ENCODE assay signal across 13 mouse cellular contexts in genomic region chr12:32482343-32482742, GRCm38 (mm10).
"Had no signal": no experiment of that assay in that cellular context is flagged by ENCODE, and none has a peak within 500 bp of the region (broad histone marks: within the 10 kb centered on the region; RNA-seq: fewer than 3 reads in every experiment).

No protein-coding gene starts in this region.

- H3K4me3 ChIP-seq: limb, embryonic 13.5 days; liver, embryonic 15.5 days; megakaryocyte, embryonic 14.5 days; midbrain, embryonic 12.5 days had no signal

- H3K36me3 ChIP-seq: limb, embryonic 13.5 days; liver, embryonic 15.5 days; midbrain, embryonic 12.5 days had no signal

- H3K27ac ChIP-seq: hindbrain, embryonic 14.5 days; limb, embryonic 13.5 days; liver, embryonic 15.5 days; macrophage; midbrain, embryonic 12.5 days had no signal

- H3K9me3 ChIP-seq: limb, embryonic 13.5 days; liver, embryonic 15.5 days; megakaryocyte, embryonic 14.5 days; midbrain, embryonic 12.5 days had no signal

- H3K4me1 ChIP-seq: limb, embryonic 13.5 days; liver, embryonic 15.5 days; midbrain, embryonic 12.5 days had no signal

- DNase-seq: kidney, adult 2 months; kidney, postnatal 25 days; layer of hippocampus, adult 9-11 months; left cerebral cortex, postnatal 4 days; right cerebral cortex, postnatal 14 days; thymus, postnatal 36 days had no signal

- H3K27me3 ChIP-seq: limb, embryonic 13.5 days; megakaryocyte, embryonic 14.5 days; midbrain, embryonic 12.5 days had no signal

- H3K4me2 ChIP-seq: hindbrain, embryonic 14.5 days; limb, embryonic 13.5 days; liver, embryonic 11.5 days; liver, embryonic 15.5 days; midbrain, embryonic 12.5 days had no signal

- H3K9ac ChIP-seq: hindbrain, embryonic 14.5 days; limb, embryonic 13.5 days; liver, embryonic 15.5 days; midbrain, embryonic 12.5 days had no signal
